ENCODE assay signal across 10 mouse cellular contexts in the genomic region with DNA sequence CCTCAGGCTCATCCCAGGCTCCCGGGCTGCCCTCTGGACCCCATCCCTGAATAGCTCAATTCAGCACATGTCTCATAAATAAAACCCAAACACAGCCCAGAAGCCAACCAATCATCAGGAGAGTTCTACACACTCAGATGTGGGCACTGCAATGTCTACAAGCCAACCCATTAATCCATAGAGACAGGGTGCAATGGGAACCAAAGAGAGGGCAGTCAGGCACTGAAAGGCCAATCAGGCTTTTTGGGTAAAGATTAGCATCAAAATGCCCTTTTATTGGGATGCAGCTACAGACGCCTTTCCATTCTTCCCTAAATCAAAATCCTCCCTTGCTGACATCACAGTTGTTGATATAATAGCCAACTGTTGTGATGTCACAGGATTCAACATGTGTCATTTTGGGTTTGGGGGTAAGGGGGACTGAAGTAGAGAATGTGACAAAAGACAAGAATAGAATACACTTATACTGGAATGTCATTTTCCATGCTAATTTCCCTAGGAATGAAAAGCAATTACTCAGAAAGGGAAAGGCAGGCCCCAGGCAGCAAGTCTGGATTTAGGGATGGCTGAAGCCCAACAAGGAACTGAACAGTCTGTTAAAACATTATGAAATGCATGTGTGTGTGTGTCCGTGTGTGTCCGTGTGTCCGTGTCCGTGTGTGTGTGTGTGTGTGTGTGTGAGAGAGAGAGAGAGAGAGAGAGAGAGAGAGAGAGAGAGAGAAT.
DNase-seq lines count a peak whose midpoint lies in the region; ATAC-seq and TF ChIP-seq lines count a peak whose summit lies in the region.
"Had no signal": no experiment of that assay in that cellular context is flagged by ENCODE, and none has a peak within 500 bp of the region (broad histone marks: within the 10 kb centered on the region; RNA-seq: fewer than 3 reads in every experiment).

No protein-coding gene starts in this region.

- WGBS in heart, embryonic 12.5 days = 65% methylated on average over 6 of the region's 6 CpGs
- WGBS in heart, postnatal 0 days = 57% methylated on average over 6 of the region's 6 CpGs
- 39% methylated on average over 6 of the region's 6 CpGs for WGBS in midbrain, embryonic 15.5 days

- DNase-seq in heart, postnatal 36 days = no peak
- DNase-seq in embryo, embryonic 10 days (ENCODE audit: low spot score) = peak; percentile 68
- no peak for DNase-seq in heart, postnatal 0 days (ENCODE audit: low spot score)
- DNase-seq in cerebellum, adult 8-10 months = no peak
- no peak for DNase-seq in testis, postnatal 10 days (ENCODE audit: low spot score)
- DNase-seq in adrenal gland, adult 8-10 months = no peak
- DNase-seq: gastrocnemius, postnatal 25 days; thymus, adult 2 months had no signal

- ATAC-seq in heart, embryonic 12.5 days (ENCODE audit: insufficient number of reproducible peaks, low FRiP score) = no peak
- no peak for ATAC-seq in heart, postnatal 0 days (ENCODE audit: insufficient read depth, low read depth)
- ATAC-seq in midbrain, embryonic 15.5 days (replicated peaks) = peak; percentile 75

- H3K27me3 ChIP-seq in heart, embryonic 12.5 days (replicated peaks) = no peaks in the 10 kb centered on the region
- H3K27me3 ChIP-seq in heart, postnatal 0 days (ENCODE audit: control insufficient read depth, insufficient read depth, low read length) = no peaks in the 10 kb centered on the region
- no peaks in the 10 kb centered on the region for H3K27me3 ChIP-seq in midbrain, embryonic 15.5 days (replicated peaks)

- peaks cover 60% of the 10 kb centered on the region for H3K4me1 ChIP-seq in heart, embryonic 12.5 days (replicated peaks)
- peaks cover 61% of the 10 kb centered on the region for H3K4me1 ChIP-seq in heart, postnatal 0 days (ENCODE audit: control insufficient read depth, insufficient read depth)
- peaks cover 19% of the 10 kb centered on the region for H3K4me1 ChIP-seq in midbrain, embryonic 15.5 days

- TF ChIP-seq CTCF in heart, postnatal 0 days (IDR thresholded peaks at IDR 0.05; ENCODE audit: low read depth) = no peak

- no peak overlapping the region for H3K9ac ChIP-seq in heart, embryonic 12.5 days
- H3K9ac ChIP-seq in heart, postnatal 0 days (replicated peaks; ENCODE audit: low read depth, low read length) = no peak overlapping the region
- H3K9ac ChIP-seq in midbrain, embryonic 15.5 days = no peak overlapping the region

- no peak for TF ChIP-seq EP300 in heart, postnatal 0 days (IDR thresholded peaks at IDR 0.05; ENCODE audit: low read depth)

- H3K27ac ChIP-seq in heart, embryonic 12.5 days (ENCODE audit: poor library complexity, severe bottlenecking) = peak overlapping the region; percentile 81
- peak overlapping the region; percentile 63 for H3K27ac ChIP-seq in heart, postnatal 0 days (ENCODE audit: low read depth)
- H3K27ac ChIP-seq in midbrain, embryonic 15.5 days = peak overlapping the region; percentile 27; the same call in 1 of the 2 replicates

- no peak overlapping the region for H3K4me2 ChIP-seq in heart, embryonic 12.5 days
- H3K4me2 ChIP-seq in heart, postnatal 0 days (ENCODE audit: low read depth, low read length) = no peak overlapping the region
- H3K4me2 ChIP-seq in midbrain, embryonic 15.5 days = no peak overlapping the region

- intact Hi-C loops in heart, postnatal 36 days (cut with DNase I) = no loop called here

- H3K9me3 ChIP-seq in heart, embryonic 12.5 days (replicated peaks) = no peaks in the 10 kb centered on the region
- H3K9me3 ChIP-seq in heart, postnatal 0 days (replicated peaks; ENCODE audit: control insufficient read depth, low read length) = no peaks in the 10 kb centered on the region
- no peaks in the 10 kb centered on the region for H3K9me3 ChIP-seq in midbrain, embryonic 15.5 days

- H3K4me3 ChIP-seq in heart, embryonic 12.5 days = no peak overlapping the region
- H3K4me3 ChIP-seq in heart, postnatal 0 days (ENCODE audit: low read depth, low read length) = no peak overlapping the region
- H3K4me3 ChIP-seq in midbrain, embryonic 15.5 days = no peak overlapping the region

- H3K36me3 ChIP-seq in heart, embryonic 12.5 days = no peaks in the 10 kb centered on the region
- H3K36me3 ChIP-seq in heart, postnatal 0 days (replicated peaks; ENCODE audit: control insufficient read depth, insufficient read depth, low read length) = no peaks in the 10 kb centered on the region
- no peaks in the 10 kb centered on the region for H3K36me3 ChIP-seq in midbrain, embryonic 15.5 days (replicated peaks)

Comparison
In these comparisons a context has a peak if more than half of its experiments do, and no peak if none do; other contexts are left out.
1. H3K27ac ChIP-seq: peak in every context shown above with its lines; median percentile 81 in heart, embryonic 12.5 days; 63 in heart, postnatal 0 days; 27 in midbrain, embryonic 15.5 days.